Mouse (Mus musculus) forebrain, embryonic 12.5 days (tissue): ENCODE measurements around the gene Mcemp1. TPM values are rescaled to one million over a fixed set of nuclear protein-coding genes. Genes with fewer than 3 reads are reported as not detected.

Experiments
- ATAC-seq: fragments of 200-750 bp; cut with Nextera tagmentation; 2 replicates; pipeline ENCODE4 v1.8.0; 2017; ENCODE audit warnings: moderate TSS enrichment; ENCODE audit not compliant: low FRiP score
- H3K27ac ChIP-seq: fragments of 300-500 bp; sonication (generic); 2 replicates; pipeline ENCODE4 v1.5.1; 2016; ENCODE audit warnings: mild to moderate bottlenecking
- H3K27me3 ChIP-seq: fragments of 300-500 bp; sonication (generic); 2 replicates; pipeline ENCODE4 v1.6.1; 2016; ENCODE audit warnings: mild to moderate bottlenecking
- H3K36me3 ChIP-seq: fragments of 300-500 bp; sonication (generic); replicated peaks from 2 replicates; pipeline ENCODE4 v1.6.1; 2016; ENCODE audit warnings: mild to moderate bottlenecking
- H3K4me1 ChIP-seq: fragments of 300-500 bp; sonication (generic); 2 replicates; pipeline ENCODE4 v1.6.1; 2016
- H3K4me2 ChIP-seq: fragments of 300-500 bp; sonication (generic); 2 replicates; pipeline ENCODE4 v1.6.1; 2016; ENCODE audit warnings: mild to moderate bottlenecking, moderate library complexity
- H3K4me3 ChIP-seq: fragments of 300-500 bp; sonication (generic); replicated peaks from 2 replicates; pipeline ENCODE4 v1.5.1; 2016; ENCODE audit warnings: mild to moderate bottlenecking
- H3K9ac ChIP-seq: fragments of 300-500 bp; sonication (generic); 2 replicates; pipeline ENCODE4 v1.6.1; 2016; ENCODE audit warnings: mild to moderate bottlenecking
- H3K9me3 ChIP-seq: fragments of 300-500 bp; sonication (generic); 2 replicates; pipeline ENCODE4 v1.6.1; 2016
- WGBS: fragments of 180-500 bp; shearing (Covaris S2); methylation state at CpG from one replicate; pipeline ENCODE4 v1.1.7; 2016; 5-methylcytosine and 5-hydroxymethylcytosine counted together
- polyA plus RNA-seq: library from polyadenylated mRNA; unstranded; fragments of >200 nt; fragmentation: Nextera tagmentation; extraction: Ambion mirVana; gene quantifications from 2 replicates; pipeline ENCODE4 v1.2.1, GENCODE M21; 2016

Mcemp1 gene
- polyA plus RNA-seq, 1 experiment from 2014 or later = 0.13 TPM

DNA sequence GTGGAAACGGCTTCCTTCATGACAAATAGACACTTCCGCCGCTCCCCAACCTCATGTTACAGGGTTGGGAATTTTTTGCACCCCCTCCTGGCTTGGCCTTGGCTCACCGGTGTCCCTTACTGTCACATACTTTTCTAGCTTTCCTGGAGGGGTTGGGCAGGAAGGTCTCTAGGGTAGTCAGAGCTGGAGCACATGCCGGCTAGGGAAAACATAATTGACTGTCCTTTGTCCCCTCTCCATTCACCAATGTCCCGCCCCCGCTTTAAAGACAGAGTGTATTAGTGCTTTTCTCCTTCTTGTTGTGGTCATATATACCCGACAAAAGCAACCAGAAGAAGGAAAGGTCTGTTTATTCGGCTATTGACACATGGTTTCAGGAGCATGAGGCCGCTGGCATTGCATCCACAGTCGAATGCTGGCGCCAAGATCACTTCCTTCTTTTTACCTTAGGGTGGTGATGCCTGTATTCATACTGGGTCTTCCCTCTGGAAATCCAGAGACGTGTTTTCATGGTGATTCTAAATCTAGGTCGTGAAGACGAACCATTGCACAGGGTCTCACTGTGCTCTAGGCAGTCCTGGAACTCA lies 11.5 kb downstream of the Mcemp1 start:
- Histone ChIP-seq H3K27me3 (no peaks in the 10 kb centered on the region), H3K4me1 (peaks cover 23% of the 10 kb centered on the region), H3K4me3 (peak overlapping the region; percentile 88), H3K9ac (peak overlapping the region; percentile 83), H3K36me3 (peaks cover 35% of the 10 kb centered on the region), H3K9me3 (no peaks in the 10 kb centered on the region), H3K4me2 (peak overlapping the region; percentile 88), H3K27ac (peak overlapping the region; percentile 85)
- WGBS = 5% methylated on average over 15 of the region's 15 CpGs
- peak; percentile 6; the same call in 1 of the 2 replicates for ATAC-seq

DNA sequence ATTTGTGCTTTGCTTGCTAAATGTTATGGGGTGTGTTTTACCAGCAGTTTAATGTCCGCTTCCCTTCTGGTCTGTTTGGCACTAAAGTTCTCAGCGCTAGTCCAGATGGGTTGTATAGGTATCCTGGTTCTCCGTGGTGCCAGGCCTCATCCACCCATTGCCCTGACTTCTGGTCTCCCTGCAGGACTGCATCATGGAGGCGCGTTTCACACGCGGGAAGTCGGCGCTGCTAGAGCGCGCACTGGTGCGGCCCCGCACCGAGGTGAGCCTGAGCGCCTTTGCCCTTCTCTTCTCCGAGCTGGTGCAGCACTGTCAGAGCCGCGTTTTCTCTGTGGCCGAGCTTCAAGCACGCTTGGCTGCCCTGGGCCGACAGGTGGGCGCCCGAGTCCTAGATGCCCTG lies 13.3 kb downstream of the Mcemp1 start:
- ATAC-seq = no peak
- H3K27me3 ChIP-seq = no peaks in the 10 kb centered on the region
- H3K4me3 ChIP-seq = no peak overlapping the region
- H3K27ac ChIP-seq = no peak overlapping the region
- no peak overlapping the region for H3K4me2 ChIP-seq
- peaks cover 17% of the 10 kb centered on the region for H3K4me1 ChIP-seq
- peaks cover 44% of the 10 kb centered on the region for H3K36me3 ChIP-seq
- no peaks in the 10 kb centered on the region for H3K9me3 ChIP-seq
- 96% methylated on average over 23 of the region's 23 CpGs for WGBS
- no peak overlapping the region for H3K9ac ChIP-seq

DNA sequence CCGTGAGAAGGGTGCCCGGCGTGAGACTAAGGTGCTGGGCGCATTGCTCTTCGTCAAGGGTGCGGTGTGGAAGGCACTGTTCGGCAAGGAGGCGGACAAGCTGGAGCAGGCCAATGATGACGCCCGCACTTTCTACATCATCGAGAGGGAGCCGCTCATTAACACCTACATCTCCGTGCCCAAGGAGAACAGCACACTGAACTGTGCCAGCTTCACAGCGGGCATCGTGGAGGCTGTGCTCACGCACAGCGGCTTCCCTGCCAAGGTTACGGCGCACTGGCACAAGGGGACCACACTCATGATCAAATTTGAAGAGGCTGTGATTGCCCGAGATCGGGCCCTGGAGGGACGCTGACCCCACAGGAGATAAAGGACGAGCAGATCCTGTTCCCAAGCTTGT lies 13.7 kb downstream of the Mcemp1 start:
- no peaks in the 10 kb centered on the region for H3K27me3 ChIP-seq

GRCm38 (mm10) chr8:3679656-3680055 lies 14.1 kb downstream of the Mcemp1 start:
- H3K9me3 ChIP-seq = no peaks in the 10 kb centered on the region
- H3K27ac ChIP-seq = no peak overlapping the region
- peaks cover 44% of the 10 kb centered on the region for H3K36me3 ChIP-seq
- 92% methylated on average over 5 of the region's 5 CpGs for WGBS
- H3K9ac ChIP-seq = no peak overlapping the region
- H3K4me1 ChIP-seq = peaks cover 17% of the 10 kb centered on the region
- no peak for ATAC-seq
- no peaks in the 10 kb centered on the region for H3K27me3 ChIP-seq
- H3K4me2 ChIP-seq = no peak overlapping the region
- no peak overlapping the region for H3K4me3 ChIP-seq

More for the DNA sequence above, 13.7 kb downstream of the Mcemp1 start:
- no peak for ATAC-seq
- Histone ChIP-seq H3K9me3 (no peaks in the 10 kb centered on the region), H3K4me2 (no peak overlapping the region), H3K9ac (no peak overlapping the region), H3K4me1 (peaks cover 17% of the 10 kb centered on the region), H3K36me3 (peaks cover 44% of the 10 kb centered on the region), H3K4me3 (no peak overlapping the region), H3K27ac (no peak overlapping the region)
- WGBS = 96% methylated on average over 23 of the region's 23 CpGs

DNA sequence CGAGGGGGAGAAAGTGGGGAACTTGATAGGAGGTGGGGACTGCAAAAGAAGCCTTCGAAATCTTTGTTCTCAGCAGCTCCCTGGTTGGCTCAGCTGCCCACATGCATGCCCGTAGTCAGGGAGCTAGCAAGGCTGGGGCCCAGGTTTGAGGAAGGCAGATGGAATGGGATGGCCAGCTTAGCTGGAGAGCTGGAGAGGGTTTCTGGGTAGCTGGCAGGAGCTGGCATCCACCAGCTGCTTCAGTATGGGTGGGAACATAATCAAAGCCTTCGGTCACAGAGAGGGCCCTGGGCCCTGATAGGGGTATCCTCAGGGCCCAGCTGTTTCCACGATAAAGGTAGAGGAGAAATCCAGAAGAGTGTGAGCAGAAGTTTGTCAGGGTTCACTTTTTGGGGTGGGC lies 16.9 kb downstream of the Mcemp1 start:
- H3K4me1 ChIP-seq = peaks cover 9% of the 10 kb centered on the region
- H3K36me3 ChIP-seq = peaks cover 44% of the 10 kb centered on the region
- 93% methylated on average over 5 of the region's 5 CpGs for WGBS
- no peak overlapping the region for H3K4me2 ChIP-seq
- H3K27ac ChIP-seq = no peak overlapping the region
- no peaks in the 10 kb centered on the region for H3K9me3 ChIP-seq
- H3K4me3 ChIP-seq = no peak overlapping the region
- no peak for ATAC-seq
- H3K27me3 ChIP-seq = no peaks in the 10 kb centered on the region
- no peak overlapping the region for H3K9ac ChIP-seq

DNA sequence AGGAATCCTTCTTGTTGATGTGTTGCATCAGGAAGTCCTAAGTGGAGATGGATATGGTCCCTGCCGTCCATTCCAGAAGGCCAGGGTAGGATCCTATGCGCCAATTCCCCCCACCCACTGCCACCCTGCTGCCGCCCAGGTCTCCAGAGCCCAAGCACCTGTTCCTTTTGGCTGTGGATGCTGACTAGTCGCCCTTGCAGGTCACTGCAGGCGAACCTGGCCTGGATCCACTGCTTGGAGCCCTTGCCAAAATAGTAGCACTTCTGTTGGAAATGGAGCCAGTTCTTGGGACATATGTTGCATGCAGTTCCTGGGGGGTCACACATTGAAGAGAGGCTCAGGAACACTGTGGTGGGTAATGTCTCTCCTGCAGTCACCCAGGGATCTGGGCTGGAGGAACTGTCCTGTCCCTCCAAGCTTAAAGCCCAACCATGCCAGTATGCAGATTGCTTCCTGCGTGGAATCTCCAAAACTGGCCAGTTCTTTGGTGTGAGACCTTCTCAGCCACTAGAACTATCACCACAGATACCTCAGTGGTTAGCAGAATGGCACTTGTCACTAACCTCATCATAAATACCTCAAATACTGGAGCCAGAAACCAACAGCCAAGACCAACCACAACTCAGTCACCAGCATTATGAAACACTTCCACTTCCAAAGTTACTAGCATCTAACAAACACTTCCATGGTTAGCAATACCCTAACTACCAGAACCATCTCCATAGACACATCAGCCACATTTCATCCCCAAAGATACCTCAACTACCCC lies 18.0 kb downstream of the Mcemp1 start:
- Histone ChIP-seq H3K4me2 (no peak overlapping the region), H3K4me1 (no peaks in the 10 kb centered on the region), H3K9ac (no peak overlapping the region), H3K36me3 (peaks cover 43% of the 10 kb centered on the region), H3K27ac (no peak overlapping the region), H3K4me3 (no peak overlapping the region), H3K27me3 (no peaks in the 10 kb centered on the region), H3K9me3 (no peaks in the 10 kb centered on the region)
- no peak for ATAC-seq
- WGBS = 83% methylated on average over 6 of the region's 6 CpGs

GRCm38 (mm10) chr8:3684530-3684929 lies 19.0 kb downstream of the Mcemp1 start:
- Histone ChIP-seq H3K27me3 (no peaks in the 10 kb centered on the region), H3K36me3 (peaks cover 34% of the 10 kb centered on the region)
- ATAC-seq = peak; percentile 39; the same call in 1 of the 2 replicates

DNA sequence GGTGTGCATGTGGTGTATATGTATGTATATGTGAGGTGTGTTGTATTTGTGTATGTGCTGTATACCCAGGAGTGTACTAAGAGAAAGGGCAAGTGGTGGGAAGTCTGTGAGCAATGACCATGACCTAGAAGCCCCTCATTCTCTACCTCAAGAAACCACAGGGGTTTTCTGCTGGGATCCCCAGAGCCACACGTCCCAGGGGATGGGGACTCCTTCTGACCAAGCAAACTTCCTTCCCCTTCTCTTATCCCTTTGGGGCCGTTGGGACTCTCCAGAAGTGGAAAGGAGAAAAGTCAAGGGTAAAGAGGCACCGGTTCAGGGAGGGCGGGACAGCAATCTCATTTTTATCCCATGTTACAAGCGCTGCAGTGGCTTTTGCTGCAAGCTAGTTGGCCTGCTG lies 19.9 kb downstream of the Mcemp1 start:
- WGBS = 75% methylated on average over 5 of the region's 5 CpGs
- no peak overlapping the region for H3K9ac ChIP-seq
- H3K4me3 ChIP-seq = no peak overlapping the region
- no peak for ATAC-seq
- no peaks in the 10 kb centered on the region for H3K27me3 ChIP-seq
- H3K4me2 ChIP-seq = no peak overlapping the region
- no peaks in the 10 kb centered on the region for H3K9me3 ChIP-seq
- no peaks in the 10 kb centered on the region for H3K4me1 ChIP-seq
- H3K36me3 ChIP-seq = peaks cover 25% of the 10 kb centered on the region
- no peak overlapping the region for H3K27ac ChIP-seq

More at GRCm38 (mm10) chr8:3684530-3684929, 19.0 kb downstream of the Mcemp1 start:
- H3K4me3 ChIP-seq = no peak overlapping the region
- no peaks in the 10 kb centered on the region for H3K4me1 ChIP-seq
- H3K9me3 ChIP-seq = no peaks in the 10 kb centered on the region
- H3K27ac ChIP-seq = no peak overlapping the region
- H3K4me2 ChIP-seq = no peak overlapping the region
- H3K9ac ChIP-seq = no peak overlapping the region

- WGBS = 80% methylated on average over 6 of the region's 6 CpGs
- H3K4me3 ChIP-seq = no peak overlapping the region
- H3K4me2 ChIP-seq = no peak overlapping the region
- H3K36me3 ChIP-seq = peaks cover 5% of the 10 kb centered on the region; the same call in 1 of the 2 replicates
- no peaks in the 10 kb centered on the region for H3K9me3 ChIP-seq
- H3K9ac ChIP-seq = no peak overlapping the region
- H3K27me3 ChIP-seq = no peaks in the 10 kb centered on the region
- H3K4me1 ChIP-seq = no peaks in the 10 kb centered on the region
- ATAC-seq = no peak
- H3K27ac ChIP-seq = no peak overlapping the region
Observed at GRCm38 (mm10) chr8:3687537-3687936, 22.0 kb downstream of the Mcemp1 start.

DNA sequence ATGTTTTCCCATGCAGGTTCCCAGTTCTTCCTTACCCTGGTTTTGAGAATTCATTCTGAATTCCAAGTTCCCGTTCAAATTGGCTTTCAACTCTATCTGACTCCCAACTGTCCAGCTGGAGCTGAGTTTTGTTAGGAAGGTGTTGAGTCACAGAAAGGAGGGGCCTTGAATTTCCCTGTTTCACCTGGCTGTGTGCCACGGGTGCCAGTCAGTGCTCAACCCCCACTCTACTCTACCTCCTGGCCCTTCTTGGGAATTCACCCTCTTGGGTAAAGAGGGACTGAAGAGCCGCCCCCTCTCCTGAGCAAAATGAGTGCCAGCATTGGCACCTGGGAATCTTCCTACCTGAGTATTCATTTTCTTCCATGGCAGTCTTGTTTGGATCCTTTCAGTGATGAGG lies 25.2 kb downstream of the Mcemp1 start:
- Histone ChIP-seq H3K27me3 (no peaks in the 10 kb centered on the region), H3K4me3 (no peak overlapping the region), H3K4me2 (no peak overlapping the region), H3K9ac (no peak overlapping the region), H3K27ac (no peak overlapping the region), H3K4me1 (no peaks in the 10 kb centered on the region), H3K36me3 (no peaks in the 10 kb centered on the region), H3K9me3 (no peaks in the 10 kb centered on the region)
- WGBS = 85% methylated on average over 3 of the region's 3 CpGs
- ATAC-seq = no peak

GRCm38 (mm10) chr8:3694121-3694520 lies 28.6 kb downstream of the Mcemp1 start, which contains the start of gene Fcer2a:
Gene Fcer2a (minus strand): TSS chr8:3694175.
- Histone ChIP-seq H3K36me3 (no peaks in the 10 kb centered on the region), H3K4me2 (no peak within 1 kb of the TSS), H3K4me3 (no peak within 1 kb of the TSS), H3K27ac (no peak within 1 kb of the TSS), H3K9ac (no peak within 1 kb of the TSS), H3K4me1 (no peaks in the 10 kb centered on the region), H3K27me3 (no peaks in the 10 kb centered on the region), H3K9me3 (no peaks in the 10 kb centered on the region)
- no peak for ATAC-seq
- WGBS = 82% methylated on average over 3 of the region's 3 CpGs

DNA sequence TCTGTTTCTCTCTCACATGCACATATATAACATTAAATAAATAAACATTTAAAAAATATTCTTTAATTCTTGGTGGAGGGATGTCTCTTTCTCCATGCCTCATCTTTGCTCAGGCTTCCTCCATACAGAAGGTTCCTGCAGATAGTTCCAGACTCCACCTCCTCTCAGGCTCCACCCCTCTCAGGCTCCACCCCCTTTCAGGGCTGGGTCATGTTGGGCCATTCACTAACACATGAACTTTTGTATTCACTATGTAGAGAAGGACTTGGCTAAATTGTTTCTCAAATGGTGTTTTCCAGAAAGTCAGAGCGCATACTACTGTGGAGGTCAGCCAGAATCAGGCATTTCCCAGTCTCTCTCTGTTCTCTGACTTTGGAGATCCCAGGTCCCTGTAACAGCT lies 35.9 kb downstream of the Mcemp1 start:
- H3K27ac ChIP-seq = no peak overlapping the region
- H3K4me3 ChIP-seq = no peak overlapping the region
- no peaks in the 10 kb centered on the region for H3K9me3 ChIP-seq
- no peaks in the 10 kb centered on the region for H3K36me3 ChIP-seq
- no peak overlapping the region for H3K9ac ChIP-seq
- H3K4me2 ChIP-seq = no peak overlapping the region
- WGBS = 97% methylated on average over 1 of the region's 1 CpGs
- no peaks in the 10 kb centered on the region for H3K27me3 ChIP-seq
- no peak for ATAC-seq
- no peaks in the 10 kb centered on the region for H3K4me1 ChIP-seq

- Histone ChIP-seq H3K4me1 (no peaks in the 10 kb centered on the region), H3K36me3 (no peaks in the 10 kb centered on the region), H3K4me3 (no peak overlapping the region), H3K27me3 (no peaks in the 10 kb centered on the region), H3K27ac (no peak overlapping the region), H3K9me3 (no peaks in the 10 kb centered on the region), H3K4me2 (no peak overlapping the region), H3K9ac (no peak overlapping the region)
- WGBS = 60% methylated on average over 4 of the region's 4 CpGs
- no peak for ATAC-seq
Observed at GRCm38 (mm10) chr8:3705711-3706110, 40.2 kb downstream of the Mcemp1 start.
